Mouse (Mus musculus) liver, postnatal 0 days (tissue): ENCODE data around the gene Trim80. TPM values are rescaled to one million over a fixed set of nuclear protein-coding genes. Genes with fewer than 3 reads are reported as not detected.

ENCODE experiments used
- ATAC-seq: fragments of 200-750 bp; cut with Nextera tagmentation; 2 replicates; pipeline ENCODE4 v1.8.0; 2017; ENCODE audit warnings: mild to moderate bottlenecking, moderate library complexity
- DNase-seq: peaks from one replicate; pipeline ENCODE4 v3.0.0-alpha.2; 2016
- H3K27ac ChIP-seq: fragments of 300-500 bp; sonication (generic); 2 replicates; pipeline ENCODE4 v1.5.1; 2014; ENCODE audit warnings: antibody characterized with exemption, moderate library complexity, mild to moderate bottlenecking, low read depth
- H3K27me3 ChIP-seq: fragments of 300-500 bp; sonication (generic); 2 replicates; pipeline ENCODE4 v1.6.1; 2014; ENCODE audit warnings: low read length, control low read depth, mixed read lengths; ENCODE audit not compliant: insufficient read depth
- H3K36me3 ChIP-seq: fragments of 300-500 bp; sonication (generic); replicated peaks from 2 replicates; pipeline ENCODE4 v1.6.1; 2014; ENCODE audit warnings: mild to moderate bottlenecking, control low read depth, low read length, moderate library complexity, mixed read lengths; ENCODE audit not compliant: insufficient read depth
- H3K4me1 ChIP-seq: fragments of 300-500 bp; sonication (generic); 2 replicates; pipeline ENCODE4 v1.6.1; 2014; ENCODE audit warnings: antibody characterized with exemption, mild to moderate bottlenecking, control low read depth; ENCODE audit not compliant: insufficient read depth
- H3K4me2 ChIP-seq: fragments of 300-500 bp; sonication (generic); 2 replicates; pipeline ENCODE4 v1.6.1; 2014; ENCODE audit warnings: low read depth, mild to moderate bottlenecking, low read length, moderate library complexity, mixed read lengths
- H3K4me3 ChIP-seq: fragments of 300-500 bp; sonication (generic); 2 replicates; pipeline ENCODE4 v1.5.1; 2014; ENCODE audit warnings: low read depth, low read length
- H3K9ac ChIP-seq: fragments of 300-500 bp; sonication (generic); replicated peaks from 2 replicates; pipeline ENCODE4 v1.6.1; 2014; ENCODE audit warnings: mild to moderate bottlenecking, moderate library complexity
- H3K9me3 ChIP-seq: fragments of 300-500 bp; sonication (generic); 2 replicates; pipeline ENCODE4 v1.6.1; 2016; ENCODE audit warnings: mild to moderate bottlenecking, control low read depth, low read length, mixed read lengths
- CTCF ChIP-seq: sonication (generic); IDR thresholded peaks from 2 replicates; pipeline ENCODE4 v1.5.1; 2016; ENCODE audit warnings: antibody characterized with exemption, low read depth
- EP300 ChIP-seq: IDR thresholded peaks from 2 replicates; pipeline ENCODE4 v1.6.1; 2016; ENCODE audit warnings: antibody characterized with exemption, low read depth, mild to moderate bottlenecking
- WGBS: fragments of 180-500 bp; shearing (Covaris S2); extraction: QIAGEN DNeasy Blood & Tissue Kit; methylation state at CpG from one replicate; pipeline ENCODE4 v1.1.7; 2014; ENCODE audit not compliant: insufficient replicate concordance; 5-methylcytosine and 5-hydroxymethylcytosine counted together
- polyA plus RNA-seq: library from polyadenylated mRNA; unstranded; fragments of >200 nt; fragmentation: Nextera tagmentation; extraction: Ambion mirVana; gene quantifications from 2 replicates; pipeline ENCODE4 v1.2.1, GENCODE M21; 2015

Gene Trim80
- polyA plus RNA-seq, 1 experiment from 2014 or later, result 2.8 TPM

DNA sequence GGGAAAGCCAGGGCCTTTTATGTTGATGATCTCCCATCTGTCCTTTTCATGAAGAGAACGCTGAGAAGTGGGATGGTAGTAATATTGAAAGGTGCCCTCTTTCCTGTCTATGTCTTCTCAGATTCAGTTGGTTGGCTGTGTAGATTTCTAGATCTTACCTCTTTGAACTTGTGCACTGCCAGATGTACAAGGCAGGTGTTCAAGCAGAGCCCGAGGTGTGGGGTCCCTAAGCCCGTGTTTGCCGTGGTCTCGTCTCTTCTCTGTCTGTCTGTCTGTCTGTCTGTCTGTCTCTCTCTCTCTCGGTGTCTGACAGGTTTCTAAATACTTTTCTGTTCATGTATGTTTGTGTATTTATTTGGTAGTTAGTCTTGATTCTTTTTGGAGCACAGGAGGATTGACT is 14.7 kb upstream of the Trim80 start:
- TF ChIP-seq EP300, result no peak
- no peak for TF ChIP-seq CTCF
- ATAC-seq (no peak), DNase-seq (no peak)
- Histone ChIP-seq H3K27me3 (no peaks in the 10 kb centered on the region), H3K4me3 (no peak overlapping the region), H3K9me3 (no peaks in the 10 kb centered on the region), H3K4me2 (no peak overlapping the region), H3K27ac (no peak overlapping the region), H3K36me3 (peaks cover 33% of the 10 kb centered on the region), H3K4me1 (peaks cover 13% of the 10 kb centered on the region), H3K9ac (no peak overlapping the region)
- WGBS, result 83% methylated on average over 6 of the region's 6 CpGs

DNA sequence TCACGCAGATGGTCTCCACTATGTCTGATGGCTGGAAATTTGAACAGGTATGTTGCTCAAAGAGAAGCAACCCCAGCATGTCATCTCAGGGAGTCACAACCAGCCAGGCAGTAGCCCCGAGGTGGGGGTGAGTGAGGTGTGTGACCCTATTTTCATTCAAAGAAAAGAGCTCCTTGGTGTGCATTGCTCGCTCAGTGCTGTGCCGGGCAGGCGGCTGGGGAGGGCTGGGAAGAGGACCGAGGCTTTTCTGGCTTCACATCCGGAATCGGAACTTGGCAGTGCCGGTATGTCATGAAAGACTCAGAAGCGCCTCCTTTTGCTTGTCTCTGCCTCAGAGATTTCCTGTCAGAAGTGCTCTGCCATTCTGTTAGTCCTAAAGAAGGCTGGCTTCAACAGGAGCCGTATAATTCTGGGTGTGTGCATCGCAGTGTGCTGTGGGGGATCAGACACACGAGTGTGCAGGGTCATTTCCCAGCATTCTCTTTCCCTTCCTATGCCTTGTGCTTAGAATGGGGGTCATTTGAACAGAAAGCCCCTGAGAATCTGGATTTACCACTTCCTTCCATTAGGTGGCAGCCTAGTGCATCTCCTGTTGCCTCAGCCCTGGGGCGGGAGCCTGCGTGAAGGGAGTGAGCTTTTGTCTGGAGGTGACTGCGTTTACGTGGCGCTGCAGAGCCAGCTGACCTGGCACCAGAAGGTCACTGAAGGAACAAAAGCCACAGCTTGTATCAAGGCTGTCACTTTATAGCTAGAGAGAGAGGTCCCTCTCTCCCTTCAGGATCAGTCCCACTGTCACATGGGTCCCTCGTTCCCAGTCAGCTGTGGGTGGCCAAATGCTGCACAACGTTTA is 12.6 kb upstream of the Trim80 start:
- H3K4me1 ChIP-seq, result peaks cover 4% of the 10 kb centered on the region; the same call in 1 of the 2 replicates
- no peaks in the 10 kb centered on the region for H3K9me3 ChIP-seq
- no peaks in the 10 kb centered on the region for H3K27me3 ChIP-seq
- peaks cover 39% of the 10 kb centered on the region for H3K36me3 ChIP-seq
- ATAC-seq (peak; percentile 54), DNase-seq (peak; percentile 73)
- no peak overlapping the region for H3K27ac ChIP-seq
- H3K9ac ChIP-seq, result no peak overlapping the region
- 49% methylated on average over 20 of the region's 20 CpGs for whole genome bisulfite sequencing
- H3K4me2 ChIP-seq, result no peak overlapping the region
- TF ChIP-seq CTCF (peak; percentile 87), EP300 (no peak)
- H3K4me3 ChIP-seq, result no peak overlapping the region

DNA sequence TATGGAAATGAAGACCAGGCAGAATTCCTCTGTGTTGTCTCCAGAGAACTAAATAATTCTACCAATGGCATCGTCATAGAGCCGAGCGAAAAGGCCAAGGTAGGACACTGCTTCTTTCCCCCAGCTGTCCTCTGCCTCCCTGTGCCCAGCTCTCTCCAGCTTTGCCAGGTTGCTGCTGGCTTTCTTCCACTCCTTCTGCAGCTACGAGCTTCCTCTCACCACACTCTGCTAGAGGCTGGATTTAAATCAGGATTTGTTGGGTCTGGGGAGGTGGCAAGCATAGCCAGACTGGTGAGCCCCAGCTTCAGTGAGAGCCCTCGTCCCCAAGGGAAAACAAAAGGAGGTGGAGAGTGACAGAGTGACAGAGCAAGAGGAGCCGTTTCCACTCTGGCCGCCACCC is 11.0 kb upstream of the Trim80 start:
- no peak for DNase-seq
- 82% methylated on average over 7 of the region's 7 CpGs for WGBS
- no peak for TF ChIP-seq EP300
- TF ChIP-seq CTCF, result no peak
- Histone ChIP-seq H3K9ac (no peak overlapping the region), H3K4me2 (no peak overlapping the region), H3K9me3 (no peaks in the 10 kb centered on the region), H3K27ac (no peak overlapping the region), H3K4me1 (peaks cover 6% of the 10 kb centered on the region; the same call in 1 of the 2 replicates), H3K27me3 (no peaks in the 10 kb centered on the region), H3K36me3 (peaks cover 39% of the 10 kb centered on the region), H3K4me3 (no peak overlapping the region)
- no peak for ATAC-seq

DNA sequence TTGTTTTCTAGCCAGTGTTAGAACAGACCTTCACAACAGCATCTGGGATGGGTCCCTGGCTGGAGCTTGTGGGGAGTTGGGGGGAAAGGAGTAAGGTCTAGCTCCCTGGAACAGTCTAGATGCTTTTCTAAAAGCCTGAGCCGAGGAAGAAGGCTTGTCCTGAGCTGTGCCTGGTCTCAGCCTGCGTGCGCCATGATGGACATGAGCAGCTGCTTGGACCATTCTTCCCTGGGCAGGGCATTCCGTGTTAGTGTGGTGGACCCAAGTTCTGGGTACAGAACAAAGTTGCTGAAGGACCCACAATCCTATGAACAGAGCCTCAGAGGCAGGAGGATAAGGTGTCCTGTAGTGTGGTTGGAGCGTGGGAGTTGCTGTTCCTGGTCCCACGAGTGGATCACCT is 9.8 kb upstream of the Trim80 start:
- no peak for TF ChIP-seq EP300
- no peak for TF ChIP-seq CTCF
- H3K36me3 ChIP-seq, result peaks cover 31% of the 10 kb centered on the region
- WGBS, result 82% methylated on average over 6 of the region's 6 CpGs
- no peak for ATAC-seq
- no peaks in the 10 kb centered on the region for H3K27me3 ChIP-seq
- no peak overlapping the region for H3K4me2 ChIP-seq
- H3K4me3 ChIP-seq, result no peak overlapping the region
- peaks cover 13% of the 10 kb centered on the region for H3K4me1 ChIP-seq
- no peaks in the 10 kb centered on the region for H3K9me3 ChIP-seq
- no peak overlapping the region for H3K27ac ChIP-seq
- H3K9ac ChIP-seq, result no peak overlapping the region
- DNase-seq, result no peak

DNA sequence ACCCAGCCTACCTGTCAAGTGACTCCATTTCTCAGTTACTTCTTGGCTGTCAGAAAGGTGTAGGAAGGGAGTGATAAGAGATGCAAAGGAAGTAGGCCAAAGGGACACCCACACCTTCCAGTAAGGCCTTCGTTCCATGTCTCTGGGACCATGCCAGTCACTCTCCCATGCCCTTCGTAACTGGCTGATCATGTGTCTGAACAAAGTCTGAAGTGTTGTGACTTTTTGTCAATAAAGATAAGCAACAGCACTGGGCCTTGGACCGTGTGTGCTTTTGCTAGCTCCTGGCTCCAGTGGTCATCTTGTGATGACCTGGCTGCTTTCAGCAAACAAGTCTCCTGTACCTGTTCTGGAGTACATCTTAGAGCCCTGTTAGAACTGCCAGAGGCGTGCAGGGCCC is 7.5 kb upstream of the Trim80 start:
- H3K9me3 ChIP-seq, result no peaks in the 10 kb centered on the region
- H3K4me3 ChIP-seq, result no peak overlapping the region
- peaks cover 28% of the 10 kb centered on the region for H3K36me3 ChIP-seq
- TF ChIP-seq EP300 (peak; percentile 69), CTCF (no peak)
- H3K4me1 ChIP-seq, result peaks cover 15% of the 10 kb centered on the region
- H3K4me2 ChIP-seq, result no peak overlapping the region
- peak overlapping the region; percentile 30; the same call in 1 of the 2 replicates for H3K9ac ChIP-seq
- DNase-seq (peak; percentile 45), ATAC-seq (peak; percentile 80)
- no peaks in the 10 kb centered on the region for H3K27me3 ChIP-seq
- peak overlapping the region; percentile 89 for H3K27ac ChIP-seq
- 65% methylated on average over 4 of the region's 4 CpGs for WGBS

DNA sequence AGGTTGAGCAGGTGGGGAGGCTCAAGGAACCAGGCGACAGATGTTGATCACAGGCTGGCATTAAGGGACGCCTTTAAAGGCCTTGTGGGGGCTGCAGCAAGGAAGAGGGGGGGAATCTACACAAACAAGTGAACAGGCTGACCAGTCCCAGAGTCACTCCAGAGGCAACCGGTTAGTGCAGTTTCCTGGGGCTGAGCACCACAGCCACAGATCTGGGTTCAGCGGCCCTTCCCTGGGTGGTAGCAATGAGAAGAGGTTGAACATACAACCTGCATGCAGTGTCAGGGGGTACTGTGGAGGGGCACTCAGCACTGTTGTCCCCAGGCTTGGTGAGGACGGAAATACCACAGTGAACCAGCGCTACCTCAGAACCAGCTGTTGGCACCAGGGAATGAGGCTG is 7.0 kb upstream of the Trim80 start:
- DNase-seq, result no peak

More for the DNA sequence above, 7.0 kb upstream of the Trim80 start:
- no peaks in the 10 kb centered on the region for H3K27me3 ChIP-seq
- H3K4me2 ChIP-seq, result no peak overlapping the region
- H3K4me3 ChIP-seq, result no peak overlapping the region
- H3K36me3 ChIP-seq, result peaks cover 27% of the 10 kb centered on the region
- TF ChIP-seq CTCF, result no peak
- no peak; the same call in 1 of the 2 replicates for ATAC-seq
- peak overlapping the region; percentile 89 for H3K27ac ChIP-seq
- 79% methylated on average over 6 of the region's 6 CpGs for WGBS
- H3K9me3 ChIP-seq, result no peaks in the 10 kb centered on the region
- H3K9ac ChIP-seq, result peak overlapping the region; percentile 30; the same call in 1 of the 2 replicates
- peaks cover 15% of the 10 kb centered on the region for H3K4me1 ChIP-seq
